ENCODE assay signal across 22 mouse cellular contexts in the genomic region with DNA sequence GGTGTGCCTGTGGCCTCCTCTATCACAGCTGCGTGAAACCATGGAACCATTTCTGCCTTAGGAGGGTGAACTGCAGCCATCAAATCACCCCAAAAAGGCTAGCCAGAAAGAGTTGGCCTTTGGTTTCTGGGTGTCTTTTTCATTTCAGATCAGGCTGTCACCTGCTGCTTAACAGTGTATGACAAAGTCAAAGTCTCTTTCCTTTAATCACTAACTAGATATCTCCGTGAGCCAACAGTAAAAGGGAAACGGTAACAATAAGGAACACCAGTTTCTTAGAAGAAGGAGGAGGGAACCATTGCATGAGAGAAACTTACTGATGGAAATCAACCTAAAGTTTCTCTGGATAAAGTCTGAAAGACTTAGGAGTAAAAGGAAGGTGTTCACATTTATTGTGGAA. TPM values are rescaled to one million over a fixed set of nuclear protein-coding genes. Genes with fewer than 3 reads are reported as not detected.
A peak's percentile ranks its signal among the peaks of the same experiment; 100 is the strongest.
DNase-seq lines count a peak whose midpoint lies in the region; ATAC-seq and TF ChIP-seq lines count a peak whose summit lies in the region.
"Had no signal": no experiment of that assay in that cellular context is flagged by ENCODE, and none has a peak within 500 bp of the region (broad histone marks: within the 10 kb centered on the region; RNA-seq: fewer than 3 reads in every experiment).

No protein-coding gene starts in this region.

- DNase-seq in kidney, adult 2 months: peak; percentile 60
- no peak for DNase-seq in kidney, postnatal 25 days
- DNase-seq in large intestine, adult 2 months (ENCODE audit: low read depth, low spot score): peak; percentile 54
- DNase-seq in hindbrain, embryonic 11.5 days (ENCODE audit: low spot score): no peak
- no peak for DNase-seq in thymus, postnatal 14 days
- DNase-seq: adrenal gland, adult 2 months; adrenal gland, postnatal 10 days; adrenal gland, postnatal 25 days; cerebellum, adult 11 months; cerebellum, adult 18-20 months; cerebellum, adult 8-10 months; cerebellum, adult 9-11 months; cerebellum, postnatal 14 days; cerebellum, postnatal 36 days; embryo, embryonic 11 days had no signal

- H3K4me2 ChIP-seq in intestine, postnatal 0 days (replicated peaks; ENCODE audit: low read depth): peak overlapping the region; percentile 18; the same call in 1 of the 2 replicates
- H3K4me2 ChIP-seq in hindbrain, embryonic 11.5 days (replicated peaks; ENCODE audit: low read depth, low read length): no peak overlapping the region
- H3K4me2 ChIP-seq: embryonic facial prominence, embryonic 13.5 days; embryonic facial prominence, embryonic 15.5 days; forebrain, embryonic 12.5 days had no signal

- no peak for TF ChIP-seq POLR2A in kidney, adult 2 months (IDR thresholded peaks at IDR 0.05; ENCODE audit: low read depth, low read length)

- no peaks in the 10 kb centered on the region for H3K36me3 ChIP-seq in kidney, adult 2 months (ENCODE audit: control insufficient read depth, insufficient read depth, low read length)
- H3K36me3 ChIP-seq in intestine, postnatal 0 days (ENCODE audit: control insufficient read depth, insufficient read depth): no peaks in the 10 kb centered on the region
- H3K36me3 ChIP-seq in hindbrain, embryonic 11.5 days (ENCODE audit: control insufficient read depth, insufficient read depth, low read length): no peaks in the 10 kb centered on the region
- H3K36me3 ChIP-seq: embryonic facial prominence, embryonic 13.5 days; embryonic facial prominence, embryonic 15.5 days; forebrain, embryonic 10.5 days; forebrain, embryonic 12.5 days had no signal

- H3K27me3 ChIP-seq in kidney, adult 2 months (replicated peaks; ENCODE audit: control insufficient read depth, insufficient read depth, low read length): no peaks in the 10 kb centered on the region
- 0 out of 2 replicates have a peak, but pooled peaks cover 12% of the 10 kb centered on the region for H3K27me3 ChIP-seq in intestine, postnatal 0 days (replicated peaks; ENCODE audit: control insufficient read depth, insufficient read depth, low read length)
- peaks cover 12% of the 10 kb centered on the region for H3K27me3 ChIP-seq in hindbrain, embryonic 11.5 days (ENCODE audit: control insufficient read depth, insufficient read depth, low read length)

- ATAC-seq in intestine, postnatal 0 days: peak; percentile 56
- ATAC-seq in hindbrain, embryonic 11.5 days (ENCODE audit: low FRiP score): no peak
- ATAC-seq: forebrain, embryonic 14.5 days had no signal

- H3K9me3 ChIP-seq in intestine, postnatal 0 days (ENCODE audit: control insufficient read depth): no peaks in the 10 kb centered on the region
- no peaks in the 10 kb centered on the region for H3K9me3 ChIP-seq in hindbrain, embryonic 11.5 days (ENCODE audit: control insufficient read depth, low read length)
- H3K9me3 ChIP-seq: embryonic facial prominence, embryonic 13.5 days; embryonic facial prominence, embryonic 15.5 days; forebrain, embryonic 10.5 days; forebrain, embryonic 12.5 days had no signal

- H3K4me3 ChIP-seq in kidney, adult 2 months (ENCODE audit: insufficient read depth, low read depth, low read length): no peak overlapping the region
- no peak overlapping the region for H3K4me3 ChIP-seq in intestine, postnatal 0 days (ENCODE audit: low read depth, low read length)
- no peak overlapping the region for H3K4me3 ChIP-seq in hindbrain, embryonic 11.5 days (ENCODE audit: low read depth, low read length)
- H3K4me3 ChIP-seq: embryonic facial prominence, embryonic 13.5 days; embryonic facial prominence, embryonic 15.5 days; erythroblast, embryonic 14.5 days; forebrain, embryonic 10.5 days; forebrain, embryonic 12.5 days had no signal

- H3K27ac ChIP-seq in kidney, adult 2 months (ENCODE audit: insufficient read depth, low read depth, low read length): no peak overlapping the region
- H3K27ac ChIP-seq in intestine, postnatal 0 days (ENCODE audit: low read depth, low read length): peak overlapping the region; percentile 54
- H3K27ac ChIP-seq in hindbrain, embryonic 11.5 days (ENCODE audit: low read depth, low read length): no peak overlapping the region
- H3K27ac ChIP-seq: embryonic facial prominence, embryonic 13.5 days; embryonic facial prominence, embryonic 15.5 days; forebrain, embryonic 10.5 days; forebrain, embryonic 12.5 days had no signal

- no peak overlapping the region for H3K9ac ChIP-seq in intestine, postnatal 0 days (ENCODE audit: low read depth, low read length)
- H3K9ac ChIP-seq in hindbrain, embryonic 11.5 days (ENCODE audit: low read depth, low read length): no peak overlapping the region
- H3K9ac ChIP-seq: embryonic facial prominence, embryonic 13.5 days; embryonic facial prominence, embryonic 15.5 days; forebrain, embryonic 12.5 days had no signal

- no peaks in the 10 kb centered on the region for H3K4me1 ChIP-seq in kidney, adult 2 months (ENCODE audit: control insufficient read depth, insufficient read depth, low read length)
- H3K4me1 ChIP-seq in intestine, postnatal 0 days (replicated peaks; ENCODE audit: control insufficient read depth, insufficient read depth, low read length): 0 out of 2 replicates have a peak, but pooled peaks cover 3% of the 10 kb centered on the region
- no peaks in the 10 kb centered on the region for H3K4me1 ChIP-seq in hindbrain, embryonic 11.5 days (replicated peaks; ENCODE audit: control insufficient read depth, insufficient read depth, low read length)

- WGBS in kidney, adult 2 months: 53% methylated on average over 3 of the region's 3 CpGs
- 50% methylated on average over 3 of the region's 3 CpGs for WGBS in intestine, postnatal 0 days
- 34% methylated on average over 3 of the region's 3 CpGs for WGBS in large intestine, adult 2 months
- WGBS in hindbrain, embryonic 11.5 days: 94% methylated on average over 3 of the region's 3 CpGs

- no peak for TF ChIP-seq CTCF in kidney, adult 2 months (conservative IDR thresholded peaks at IDR 0.05; ENCODE audit: insufficient read depth, insufficient read length, low read depth, low read length)
- TF ChIP-seq CTCF in intestine, postnatal 0 days (IDR thresholded peaks at IDR 0.05; ENCODE audit: low read depth): no peak

RNA-seq across cellular contexts. Expression of a gene that starts 2.2 kb away (rescaled TPM):
- 86.5 and 97.8 TPM in 2 replicates for polyA plus RNA-seq in kidney, adult 2 months (2012; rRNA removed)
- 2.2 and 3.8 TPM in 2 replicates for polyA plus RNA-seq in intestine, postnatal 0 days (2015; fragmentation: Nextera tagmentation; extraction: Ambion mirVana)
- polyA plus RNA-seq in large intestine, adult 2 months (2012; rRNA removed): 41.5 and 42.0 TPM in 2 replicates
- 1.2 TPM in 2 replicates for polyA plus RNA-seq in hindbrain, embryonic 11.5 days (2014; fragmentation: Nextera tagmentation; extraction: Ambion mirVana)
- polyA plus RNA-seq: erythroblast, embryonic 14.5 days had no signal

Comparison
In these comparisons a context has a peak if more than half of its experiments do, and no peak if none do; other contexts are left out.
1. DNase-seq: peak in kidney, adult 2 months (single experiment) and large intestine, adult 2 months (single experiment); none in kidney, postnatal 25 days (0 of 2), hindbrain, embryonic 11.5 days (single experiment) and thymus, postnatal 14 days (single experiment).